Mouse (Mus musculus): ENCODE data around the gene Qdpr. TPM values are rescaled to one million over a fixed set of nuclear protein-coding genes. Genes with fewer than 3 reads are reported as not detected.

Gene Qdpr
- polyA plus RNA-seq, 1 experiment = 84.8 TPM

DNA sequence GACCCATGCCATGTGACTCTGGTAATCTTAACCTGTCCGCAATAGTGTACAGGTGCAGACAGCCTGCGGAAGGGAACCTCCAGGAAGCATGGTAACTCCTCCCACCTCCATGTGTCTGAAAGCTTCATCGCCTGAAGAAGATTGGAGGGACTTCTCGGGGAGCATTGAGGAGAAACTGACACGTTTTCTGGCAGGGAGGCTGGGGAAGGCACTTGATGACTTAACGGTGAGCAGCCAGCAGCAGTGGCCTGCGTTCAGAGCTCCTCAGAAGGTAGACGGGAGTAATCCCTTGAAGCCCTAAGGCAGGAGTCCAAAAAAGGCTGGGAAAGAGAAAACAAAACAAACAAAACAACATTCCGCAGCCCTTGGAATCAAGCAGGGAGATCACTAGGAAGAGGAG, 4.4 kb upstream of the Qdpr start:
- no peak overlapping the region for H3K4me3 ChIP-seq (ENCODE audit: low read depth, low read length)
- H3K36me3 ChIP-seq (ENCODE audit: control insufficient read depth, insufficient read depth, low read length) = no peaks in the 10 kb centered on the region
- no peak overlapping the region for H3K27ac ChIP-seq (ENCODE audit: insufficient read depth, low read depth, low read length)
- TF ChIP-seq CTCF (IDR thresholded peaks at IDR 0.05; ENCODE audit: extremely low read depth, insufficient read length, insufficient replicate concordance, low read depth, low read length) (no peak), POLR2A (IDR thresholded peaks at IDR 0.05; ENCODE audit: low read depth, low read length) (no peak)
- no peaks in the 10 kb centered on the region for H3K4me1 ChIP-seq (ENCODE audit: control insufficient read depth, insufficient read depth, insufficient read length, low read length)
- no peaks in the 10 kb centered on the region for H3K27me3 ChIP-seq (ENCODE audit: control insufficient read depth, insufficient read depth, low read length)
- WGBS = 21% methylated on average over 9 of the region's 9 CpGs

DNA sequence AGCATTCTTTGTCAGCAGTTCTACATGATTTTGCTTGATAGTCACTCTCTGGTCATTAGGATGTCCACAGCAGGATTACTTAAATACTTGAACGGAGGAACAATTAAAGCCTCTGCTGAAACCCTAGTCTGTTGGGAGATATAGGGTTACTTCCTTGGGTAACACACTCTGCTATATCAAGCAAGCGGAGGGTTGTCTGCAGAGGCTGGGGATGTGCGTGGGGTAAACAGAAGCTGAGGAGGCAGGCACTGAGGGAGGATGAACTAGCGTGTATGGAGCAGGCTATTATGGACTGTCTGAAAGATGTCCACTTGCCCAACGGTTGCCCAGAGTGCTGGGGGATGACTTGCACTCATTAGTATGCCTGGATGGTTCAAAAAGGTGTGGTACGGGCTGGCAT, 3.4 kb upstream of the Qdpr start, which contains the start of gene Clrn2:
Clrn2 (plus strand) TSS at position 301 of the 400 bp plus-strand sequence.
- H3K27me3 ChIP-seq (ENCODE audit: control insufficient read depth, insufficient read depth, low read length) = no peaks in the 10 kb centered on the region
- 78% methylated on average over 6 of the region's 6 CpGs for WGBS
- no peak for TF ChIP-seq POLR2A (IDR thresholded peaks at IDR 0.05; ENCODE audit: low read depth, low read length)
- no peak for TF ChIP-seq CTCF (IDR thresholded peaks at IDR 0.05; ENCODE audit: extremely low read depth, insufficient read length, insufficient replicate concordance, low read depth, low read length)
- H3K4me1 ChIP-seq (ENCODE audit: control insufficient read depth, insufficient read depth, insufficient read length, low read length) = peaks cover 9% of the 10 kb centered on the region; the same call in 1 of the 2 replicates
- H3K4me3 ChIP-seq (ENCODE audit: low read depth, low read length) = no peak within 1 kb of the TSS
- H3K36me3 ChIP-seq (ENCODE audit: control insufficient read depth, insufficient read depth, low read length) = no peaks in the 10 kb centered on the region
- H3K27ac ChIP-seq (ENCODE audit: insufficient read depth, low read depth, low read length) = no peak within 1 kb of the TSS

DNA sequence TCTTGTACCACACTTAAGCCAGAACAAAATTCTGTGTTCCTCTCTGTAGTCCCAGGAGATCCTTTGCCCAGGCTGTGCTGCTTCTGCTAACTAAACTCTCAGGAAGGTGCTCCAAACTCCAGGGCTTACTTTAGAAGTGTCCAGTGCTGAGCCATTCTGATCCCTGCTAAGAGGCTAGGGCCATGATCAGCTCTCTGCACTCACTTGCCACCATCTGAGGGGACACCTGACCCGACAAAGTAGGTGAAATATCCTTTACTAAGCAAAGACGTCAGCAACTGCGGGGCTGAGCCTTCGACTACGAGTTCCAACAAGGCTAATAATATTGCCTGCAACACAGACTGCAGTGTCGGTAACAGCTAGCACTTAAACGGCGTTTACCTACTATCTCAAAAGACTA, 830 bp downstream of the Qdpr start:
- no peak for TF ChIP-seq CTCF (IDR thresholded peaks at IDR 0.05; ENCODE audit: extremely low read depth, insufficient read length, insufficient replicate concordance, low read depth, low read length)
- TF ChIP-seq POLR2A (IDR thresholded peaks at IDR 0.05; ENCODE audit: low read depth, low read length) = no peak
- Histone ChIP-seq H3K4me1 (ENCODE audit: control insufficient read depth, insufficient read depth, insufficient read length, low read length) (peaks cover 11% of the 10 kb centered on the region; the same call in 1 of the 2 replicates), H3K4me3 (ENCODE audit: low read depth, low read length) (peak overlapping the region; percentile 72), H3K27ac (ENCODE audit: insufficient read depth, low read depth, low read length) (peak overlapping the region; percentile 82), H3K27me3 (ENCODE audit: control insufficient read depth, insufficient read depth, low read length) (no peaks in the 10 kb centered on the region), H3K36me3 (ENCODE audit: control insufficient read depth, insufficient read depth, low read length) (peaks cover 4% of the 10 kb centered on the region)
- WGBS = 1% methylated on average over 8 of the region's 8 CpGs

DNA sequence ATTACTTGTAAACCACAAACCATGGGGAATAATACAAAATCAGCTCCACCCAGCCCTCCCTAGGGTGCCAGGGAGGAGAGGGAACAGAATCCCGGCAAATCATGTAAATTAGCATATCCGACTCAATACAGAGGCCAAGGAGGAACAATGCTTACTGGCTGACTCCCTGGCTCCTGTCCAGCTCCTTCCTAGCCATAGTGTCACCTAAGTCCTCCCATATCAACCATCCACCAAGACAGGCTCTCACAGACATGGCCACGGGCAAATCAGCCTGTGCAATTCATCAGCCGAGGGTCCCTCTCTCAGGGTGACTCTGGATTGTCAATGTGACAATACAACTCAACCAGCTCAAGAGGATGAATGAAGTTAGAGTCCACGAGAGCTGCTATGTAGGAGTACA, 1.4 kb downstream of the Qdpr start:
- peak overlapping the region; percentile 72 for H3K4me3 ChIP-seq (ENCODE audit: low read depth, low read length)
- peak overlapping the region; percentile 82; the same call in 1 of the 2 replicates for H3K27ac ChIP-seq (ENCODE audit: insufficient read depth, low read depth, low read length)
- WGBS = 17% methylated on average over 5 of the region's 5 CpGs
- peaks cover 11% of the 10 kb centered on the region; the same call in 1 of the 2 replicates for H3K4me1 ChIP-seq (ENCODE audit: control insufficient read depth, insufficient read depth, insufficient read length, low read length)
- no peaks in the 10 kb centered on the region for H3K27me3 ChIP-seq (ENCODE audit: control insufficient read depth, insufficient read depth, low read length)
- TF ChIP-seq CTCF (IDR thresholded peaks at IDR 0.05; ENCODE audit: extremely low read depth, insufficient read length, insufficient replicate concordance, low read depth, low read length) (no peak), POLR2A (IDR thresholded peaks at IDR 0.05; ENCODE audit: low read depth, low read length) (no peak)
- H3K36me3 ChIP-seq (ENCODE audit: control insufficient read depth, insufficient read depth, low read length) = peaks cover 6% of the 10 kb centered on the region

DNA sequence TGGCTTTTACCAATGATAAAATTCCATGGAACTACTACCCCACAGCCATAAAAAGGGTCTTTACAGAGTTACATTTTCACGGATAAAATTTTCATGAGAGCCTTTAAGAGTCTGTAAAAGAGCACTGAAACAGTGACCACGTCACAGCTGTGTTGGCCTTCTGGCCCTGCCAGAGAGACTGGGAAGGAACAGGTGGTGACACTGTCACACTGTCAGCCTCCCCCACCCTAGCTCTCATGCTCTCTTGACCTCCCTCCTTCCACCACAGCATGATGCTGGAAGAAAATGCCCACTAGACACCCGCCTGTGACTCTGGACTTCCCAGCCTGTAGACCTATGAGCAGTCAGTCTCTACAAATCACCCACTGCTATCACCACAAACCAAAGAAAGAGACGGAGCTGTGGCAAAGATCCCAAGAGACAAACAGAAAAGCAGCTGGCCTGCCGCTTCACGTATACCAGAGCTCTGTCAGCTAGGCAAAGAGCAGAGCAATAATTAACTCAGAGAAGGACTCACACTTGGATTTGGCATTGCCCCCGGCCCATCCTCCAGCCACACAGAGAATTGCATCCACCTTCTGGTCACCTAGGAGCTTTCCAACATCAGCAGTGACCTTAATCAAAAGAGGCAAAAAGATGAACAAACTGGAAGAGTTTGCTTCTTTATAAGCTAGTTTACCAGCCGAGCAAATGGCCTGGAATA, 5.8 kb downstream of the Qdpr start:
- TF ChIP-seq CTCF (IDR thresholded peaks at IDR 0.05; ENCODE audit: extremely low read depth, insufficient read length, insufficient replicate concordance, low read depth, low read length) (no peak), POLR2A (IDR thresholded peaks at IDR 0.05; ENCODE audit: low read depth, low read length) (no peak)
- no peaks in the 10 kb centered on the region for H3K27me3 ChIP-seq (ENCODE audit: control insufficient read depth, insufficient read depth, low read length)
- no peak overlapping the region for H3K4me3 ChIP-seq (ENCODE audit: low read depth, low read length)
- H3K4me1 ChIP-seq (ENCODE audit: control insufficient read depth, insufficient read depth, insufficient read length, low read length) = peaks cover 11% of the 10 kb centered on the region; the same call in 1 of the 2 replicates
- no peak overlapping the region for H3K27ac ChIP-seq (ENCODE audit: insufficient read depth, low read depth, low read length)
- 78% methylated on average over 8 of the region's 8 CpGs for WGBS
- peaks cover 17% of the 10 kb centered on the region for H3K36me3 ChIP-seq (ENCODE audit: control insufficient read depth, insufficient read depth, low read length)

DNA sequence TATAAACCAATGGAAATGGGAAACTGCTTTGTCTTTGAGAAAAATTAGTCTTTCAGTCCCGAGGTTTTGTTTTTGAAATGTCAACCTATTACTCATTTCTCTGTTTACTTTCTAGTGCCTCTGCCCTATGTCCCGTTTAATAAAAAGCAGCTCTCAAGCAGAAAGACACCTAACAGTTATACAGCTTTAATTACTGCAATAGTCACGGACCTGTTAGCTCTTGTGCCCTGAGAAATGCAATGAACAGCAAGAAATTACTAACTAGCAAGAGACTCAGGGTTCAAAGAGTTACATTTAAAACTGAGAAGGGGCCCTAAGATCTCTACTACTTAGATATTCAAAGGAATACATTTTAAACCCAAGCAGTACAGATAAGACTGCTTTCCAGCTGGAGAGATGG, 8.3 kb downstream of the Qdpr start:
- WGBS = 36% methylated on average over 3 of the region's 3 CpGs
- no peak overlapping the region for H3K4me3 ChIP-seq (ENCODE audit: low read depth, low read length)
- H3K36me3 ChIP-seq (ENCODE audit: control insufficient read depth, insufficient read depth, low read length) = peaks cover 30% of the 10 kb centered on the region
- TF ChIP-seq POLR2A (IDR thresholded peaks at IDR 0.05; ENCODE audit: low read depth, low read length) = no peak
- TF ChIP-seq CTCF (IDR thresholded peaks at IDR 0.05; ENCODE audit: extremely low read depth, insufficient read length, insufficient replicate concordance, low read depth, low read length) = no peak
- no peak overlapping the region for H3K27ac ChIP-seq (ENCODE audit: insufficient read depth, low read depth, low read length)
- no peaks in the 10 kb centered on the region for H3K27me3 ChIP-seq (ENCODE audit: control insufficient read depth, insufficient read depth, low read length)
- H3K4me1 ChIP-seq (ENCODE audit: control insufficient read depth, insufficient read depth, insufficient read length, low read length) = peaks cover 2% of the 10 kb centered on the region; the same call in 1 of the 2 replicates

DNA sequence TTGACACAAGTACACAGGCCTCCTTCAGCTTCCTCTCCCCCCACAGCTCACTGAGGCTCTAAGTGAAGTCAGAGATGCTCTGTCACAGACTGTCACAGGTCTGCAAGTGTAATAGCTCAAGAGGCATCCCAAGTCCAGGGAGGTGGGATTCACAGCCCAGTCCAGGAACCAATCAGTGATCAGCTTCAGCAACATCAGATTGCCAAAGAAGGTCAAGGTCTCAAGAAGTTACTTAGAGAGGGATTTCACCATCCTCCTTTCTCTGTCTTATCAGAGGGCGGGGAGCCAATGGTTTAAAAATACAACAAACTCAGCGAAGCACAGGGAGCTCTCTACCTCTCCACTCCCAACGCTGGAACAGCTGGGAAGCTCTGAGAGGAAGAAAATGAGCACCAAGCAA, 8.9 kb downstream of the Qdpr start:
- 41% methylated on average over 3 of the region's 3 CpGs for WGBS
- no peak overlapping the region for H3K27ac ChIP-seq (ENCODE audit: insufficient read depth, low read depth, low read length)
- H3K27me3 ChIP-seq (ENCODE audit: control insufficient read depth, insufficient read depth, low read length) = no peaks in the 10 kb centered on the region
- peaks cover 30% of the 10 kb centered on the region for H3K36me3 ChIP-seq (ENCODE audit: control insufficient read depth, insufficient read depth, low read length)
- peaks cover 5% of the 10 kb centered on the region; the same call in 1 of the 2 replicates for H3K4me1 ChIP-seq (ENCODE audit: control insufficient read depth, insufficient read depth, insufficient read length, low read length)
- TF ChIP-seq CTCF (IDR thresholded peaks at IDR 0.05; ENCODE audit: extremely low read depth, insufficient read length, insufficient replicate concordance, low read depth, low read length) = no peak
- TF ChIP-seq POLR2A (IDR thresholded peaks at IDR 0.05; ENCODE audit: low read depth, low read length) = no peak
- H3K4me3 ChIP-seq (ENCODE audit: low read depth, low read length) = no peak overlapping the region
